Mouse (Mus musculus) gonadal fat pad, adult 2 months (tissue): ENCODE results near the gene Piwil4. TPM values are rescaled to one million over a fixed set of nuclear protein-coding genes. Genes with fewer than 3 reads are reported as not detected.

Experiments used
- DNase-seq: peaks from one replicate; pipeline ENCODE4 v3.0.0-alpha.2; 2012; ENCODE audit warnings: low read depth
- polyA plus RNA-seq: library from polyadenylated mRNA; depleted of rRNA; stranded (reverse); fragments of >200 nt; gene quantifications from 2 replicates; pipeline ENCODE4 v1.2.3, GENCODE M21; 2012; rRNA removed

Gene Piwil4
- 7.1 and 7.4 TPM in 2 replicates for polyA plus RNA-seq

- DNase-seq: no peak
These were observed at the start of gene Piwil4 for GRCm38 (mm10) chr9:14740151-14740924. Gene Piwil4 (minus strand): TSS chr9:14740733.

- no peak for DNase-seq
These were observed 46.8 kb upstream of the Piwil4 start for GRCm38 (mm10) chr9:14787356-14787755.

DNA sequence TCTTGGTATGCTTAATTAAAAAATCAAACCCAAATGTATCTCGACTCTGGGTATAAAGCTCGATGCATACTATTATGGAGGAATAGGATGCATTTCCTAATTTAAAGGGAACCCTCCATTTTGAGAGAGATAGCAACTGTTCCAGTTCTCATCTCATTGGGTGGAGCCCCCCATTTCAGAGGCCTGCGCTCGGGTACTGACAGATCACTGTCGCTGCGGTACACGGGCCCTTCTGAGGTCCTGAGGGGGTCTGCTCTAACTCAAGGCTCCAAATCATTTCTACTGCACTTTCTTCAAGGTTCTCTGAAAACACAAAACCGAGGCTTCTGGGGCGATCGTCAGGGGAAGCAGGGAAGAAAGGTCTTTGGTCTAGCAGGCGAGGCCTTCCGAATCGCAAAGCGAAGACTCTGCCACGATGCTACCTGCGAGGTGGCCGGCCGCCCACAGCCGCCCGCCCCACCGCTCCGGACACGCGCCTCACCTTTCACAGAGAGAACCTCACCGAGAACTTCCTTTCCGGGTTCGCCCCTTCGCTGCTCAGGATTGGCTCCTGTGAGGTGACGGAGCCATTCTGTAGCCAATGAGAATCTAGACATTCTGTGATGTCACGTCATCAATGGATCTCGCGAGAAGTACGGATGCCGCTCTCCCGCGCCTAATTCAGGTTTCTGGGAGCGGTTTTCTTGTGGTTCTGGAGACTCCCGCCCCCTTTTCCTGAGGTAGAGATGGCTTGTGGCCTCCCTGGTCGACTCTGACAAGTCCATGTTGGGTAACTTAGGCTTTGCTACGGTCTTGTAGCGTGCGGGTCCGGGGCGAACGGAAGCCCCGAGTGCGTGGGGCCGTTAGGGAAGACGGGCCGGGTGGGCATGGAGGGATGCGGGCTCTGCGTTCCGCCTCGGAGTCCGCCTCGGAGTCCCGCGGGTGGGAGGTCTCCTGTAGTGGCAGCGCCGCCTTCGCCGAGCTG, 43.8 kb upstream of the Piwil4 start, which contains the start of the genes Mre11a and Ankrd49:
Mre11a (plus strand) TSS at position 616 of the 964 bp plus-strand sequence.
Ankrd49 (minus strand) TSS at position 818 of the 964 bp plus-strand sequence.
- DNase-seq: peak; percentile 92

DNA sequence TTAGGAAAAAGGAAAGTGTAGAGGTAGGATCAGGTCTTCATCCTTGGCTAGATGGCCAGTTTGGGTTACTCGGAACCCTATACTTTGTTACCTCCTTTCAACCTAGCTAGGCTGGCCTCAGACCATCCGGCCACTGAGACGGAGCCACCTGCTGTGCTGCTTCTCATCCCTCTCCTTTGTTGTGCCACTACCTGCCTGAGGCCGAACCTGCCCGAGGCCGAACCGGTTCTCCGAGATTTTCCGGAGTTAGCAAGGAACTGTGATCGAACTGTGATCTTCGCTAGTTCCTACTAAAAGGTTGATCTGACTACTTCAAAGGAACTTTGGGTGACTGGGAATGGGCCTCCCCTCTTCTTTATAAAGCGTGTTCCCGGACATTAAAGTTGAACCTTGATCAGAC, 37.8 kb upstream of the Piwil4 start:
- no peak for DNase-seq

GRCm38 (mm10) chr9:14773813-14774212, 33.3 kb upstream of the Piwil4 start:
- DNase-seq: no peak

GRCm38 (mm10) chr9:14772074-14772473, 31.5 kb upstream of the Piwil4 start:
- no peak for DNase-seq

- DNase-seq: no peak
These were observed 30.4 kb upstream of the Piwil4 start, which contains the start of gene 1700012B09Rik for GRCm38 (mm10) chr9:14770803-14771471. Gene 1700012B09Rik (minus strand): TSS chr9:14771030.

DNA sequence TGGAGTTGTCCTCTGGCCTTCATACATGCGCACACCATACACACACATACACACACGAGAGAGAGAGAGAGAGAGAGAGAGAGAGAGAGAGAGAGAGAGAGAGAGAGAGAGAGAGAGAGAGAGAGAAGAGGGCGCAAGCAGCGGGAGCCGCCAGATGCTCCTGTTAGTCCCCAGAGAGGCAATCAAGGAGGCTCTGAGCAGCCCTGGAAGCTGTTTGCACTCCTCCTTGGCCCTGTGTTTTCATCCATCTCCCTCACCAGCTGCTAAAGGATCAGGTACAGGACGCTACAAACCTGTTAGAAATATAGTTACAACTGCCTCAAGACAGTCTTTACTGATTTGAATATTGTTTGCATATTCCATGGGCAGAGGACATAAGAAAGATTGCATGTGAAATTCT, 29.3 kb upstream of the Piwil4 start:
- no peak for DNase-seq

DNA sequence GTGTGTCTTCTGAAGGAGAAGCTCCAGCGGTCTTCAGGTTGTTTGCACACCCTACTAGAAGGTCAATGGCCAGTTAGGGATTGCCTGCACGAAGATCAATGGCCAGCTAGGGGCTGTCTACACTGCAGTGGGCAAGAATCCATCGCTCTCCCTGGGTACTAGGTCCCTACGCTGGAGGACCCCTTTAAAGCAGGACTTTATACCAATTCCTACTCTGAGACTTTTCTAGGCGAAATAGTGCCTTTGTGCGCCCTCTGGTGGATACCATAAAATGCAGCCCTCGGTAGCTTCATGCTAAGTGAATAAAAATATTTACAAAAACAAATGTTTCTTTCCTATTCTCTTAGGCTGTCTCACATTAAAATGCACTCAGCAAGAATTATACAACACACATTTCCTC, 24.2 kb upstream of the Piwil4 start:
- DNase-seq: no peak

GRCm38 (mm10) chr9:14759261-14759660, 18.7 kb upstream of the Piwil4 start:
- no peak for DNase-seq

GRCm38 (mm10) chr9:14758590-14758989, 18.1 kb upstream of the Piwil4 start:
- no peak for DNase-seq

DNA sequence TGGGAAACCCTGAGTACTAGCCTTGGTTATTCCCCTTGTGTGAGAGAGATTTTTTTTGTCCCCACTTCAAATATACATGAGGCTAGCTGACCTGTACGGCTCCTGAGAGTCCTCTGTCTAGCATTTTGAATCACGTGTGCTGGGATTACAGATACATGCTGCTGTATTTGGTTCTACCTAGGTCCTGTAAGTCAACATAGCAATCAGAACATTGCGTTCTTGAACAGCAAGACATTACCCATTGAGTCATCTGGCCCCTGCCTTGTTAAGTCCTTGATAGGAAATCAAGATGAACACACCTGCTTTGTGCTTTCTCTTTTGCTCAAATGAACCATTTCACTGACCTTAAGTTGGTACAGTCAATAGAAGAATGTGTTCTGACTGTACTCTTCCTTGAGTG, 13.9 kb upstream of the Piwil4 start:
- DNase-seq: no peak

DNA sequence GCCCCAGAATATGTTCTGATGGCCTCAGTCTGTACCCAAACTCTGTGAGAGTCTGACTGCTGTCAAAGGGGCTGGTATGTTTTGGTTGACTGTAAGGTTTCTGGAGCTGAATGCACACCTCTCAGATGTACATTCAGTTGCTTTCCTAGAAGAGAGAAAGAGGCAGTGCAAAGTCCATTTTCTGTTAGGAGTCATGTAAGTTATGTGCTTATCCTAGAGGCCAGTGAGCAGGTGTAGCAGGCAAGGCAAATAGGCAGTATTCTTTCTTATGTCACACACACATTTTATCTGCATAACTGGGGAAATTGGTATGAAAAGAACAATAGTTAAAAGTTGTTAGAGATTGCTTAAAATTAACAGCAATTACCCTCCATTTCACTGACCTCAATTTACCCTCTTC, 13.4 kb upstream of the Piwil4 start:
- no peak for DNase-seq

GRCm38 (mm10) chr9:14752001-14752522, 11.5 kb upstream of the Piwil4 start, which contains the start of gene Fut4:
Gene Fut4 (minus strand): TSS chr9:14752393.
- DNase-seq: no peak

GRCm38 (mm10) chr9:14751503-14752000, 11.0 kb upstream of the Piwil4 start:
- no peak for DNase-seq

GRCm38 (mm10) chr9:14750901-14751502, 10.5 kb upstream of the Piwil4 start:
- DNase-seq: no peak

GRCm38 (mm10) chr9:14739498-14740150, 909 bp downstream of the Piwil4 start:
- no peak for DNase-seq

DNA sequence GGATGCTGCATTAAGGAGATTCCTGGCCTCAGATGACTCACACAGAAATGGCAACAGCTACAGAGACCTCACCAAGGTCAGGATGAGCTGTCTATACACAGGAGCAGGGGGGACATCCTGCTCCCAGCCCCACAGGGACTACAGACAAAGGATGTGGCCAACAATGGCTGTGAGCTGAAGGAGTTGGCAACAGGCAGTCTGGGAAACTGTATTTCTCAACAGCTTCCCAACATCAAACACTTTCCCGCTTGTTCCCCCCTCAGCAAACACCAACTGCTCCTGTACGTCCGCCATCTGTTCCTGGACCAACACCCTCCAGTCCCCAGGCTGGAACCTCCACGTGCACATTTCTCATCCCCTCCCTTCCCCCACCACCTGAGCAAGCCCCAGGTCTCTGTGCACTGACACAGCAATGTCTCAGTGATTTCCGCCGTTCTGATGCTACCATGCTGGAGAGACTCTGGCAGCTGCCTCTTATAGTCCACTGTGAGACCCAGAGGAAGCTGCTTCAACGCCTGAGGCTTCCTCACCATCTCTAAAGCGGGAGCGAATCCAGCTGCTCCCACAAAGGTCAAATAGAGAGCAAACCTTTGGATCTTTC, 9.5 kb downstream of the Piwil4 start:
- DNase-seq: no peak

DNA sequence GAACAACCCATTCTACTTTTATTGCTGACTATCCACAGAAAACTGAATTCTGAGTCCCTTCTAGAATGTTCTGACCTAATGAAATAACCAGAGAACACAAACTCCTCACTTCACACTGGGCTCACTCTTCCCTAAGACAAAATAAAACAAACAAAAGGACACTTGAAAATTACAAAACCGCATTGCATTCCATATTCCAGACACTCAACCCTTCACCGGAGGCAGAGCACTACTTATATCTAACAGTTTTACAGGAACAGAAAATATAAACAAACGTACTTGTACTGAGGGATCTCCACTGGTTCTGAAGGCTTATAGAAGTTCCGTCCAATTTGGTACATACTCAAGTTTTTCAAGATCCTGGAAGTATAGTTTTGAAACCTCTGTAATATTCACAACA, 12.2 kb downstream of the Piwil4 start:
- DNase-seq: no peak

DNA sequence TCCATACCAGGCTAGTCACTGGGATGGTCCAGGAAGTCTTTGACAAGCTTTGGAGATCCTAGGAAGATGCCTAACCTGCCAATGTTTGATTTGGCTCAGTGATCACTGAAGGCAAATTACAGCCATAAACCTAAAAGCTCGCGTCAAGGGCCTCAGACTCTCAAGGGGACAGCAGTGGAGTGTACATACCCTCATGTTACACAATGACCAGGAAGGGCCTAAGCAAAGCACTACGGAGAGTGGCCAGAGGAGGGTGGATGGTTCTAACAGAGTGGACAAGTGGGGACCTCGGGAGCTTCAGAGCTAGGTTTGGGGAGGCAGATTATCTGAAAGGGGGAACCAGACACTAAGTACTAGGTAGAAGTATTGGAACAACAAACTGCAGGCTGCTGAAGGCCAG, 13.9 kb downstream of the Piwil4 start:
- DNase-seq: no peak
